Mouse (Mus musculus): ENCODE measurements around the gene Pdia5. TPM values are rescaled to one million over a fixed set of nuclear protein-coding genes. Genes with fewer than 3 reads are reported as not detected.

Gene Pdia5
- 1 to 10 TPM; 1.9 to 2.0 TPM for total RNA-seq (2021)
- long read RNA-seq, experiment 1, transcript Pdia5-201 (17 exons, 1,809 nt) = major isoform, 7 of 7 reads
- long read RNA-seq, experiment 1, partial matches to known transcripts = 0 of 7 reads
- long read RNA-seq, experiment 1, other reads (novel, unspliced or antisense) = 0 of 7 reads
- long read RNA-seq, experiment 2, partial matches to known transcripts = 0 of 2 reads
- long read RNA-seq, experiment 2, other reads (novel, unspliced or antisense) = 0 of 2 reads

GRCm38 (mm10) chr16:35490231-35491070, at the start of gene Pdia5:
Gene Pdia5, minus strand, starts transcription at chr16:35490873.
- peak; percentile 91 for DNase-seq (ENCODE audit: low spot score)

- no peak for DNase-seq (ENCODE audit: low spot score)
Observed at GRCm38 (mm10) chr16:35539041-35539440, 48.4 kb upstream of the Pdia5 start.

- DNase-seq (ENCODE audit: low spot score) = no peak
Observed at GRCm38 (mm10) chr16:35537651-35538050, 47.0 kb upstream of the Pdia5 start.

GRCm38 (mm10) chr16:35534630-35535029, 44.0 kb upstream of the Pdia5 start:
- no peak for DNase-seq (ENCODE audit: low spot score)

DNA sequence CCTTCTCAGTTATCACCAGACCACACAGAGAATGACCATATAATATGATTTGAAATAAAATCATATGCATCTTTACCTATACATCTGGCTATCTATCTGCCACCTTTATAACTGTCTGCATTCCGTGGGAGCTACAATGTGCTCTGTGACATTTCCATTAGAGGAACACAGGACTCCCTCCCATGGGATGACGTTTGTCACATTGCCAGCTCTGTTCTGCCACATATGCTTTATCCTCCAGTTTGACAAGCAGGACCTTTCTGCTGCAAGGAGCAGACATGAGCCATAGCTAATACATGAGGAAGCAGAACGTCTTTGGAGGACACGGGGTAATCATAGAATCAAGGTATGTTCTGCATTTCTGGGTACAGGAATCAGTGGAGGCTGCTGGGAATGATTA, 33.5 kb upstream of the Pdia5 start:
- no peak for DNase-seq (ENCODE audit: low spot score)

DNA sequence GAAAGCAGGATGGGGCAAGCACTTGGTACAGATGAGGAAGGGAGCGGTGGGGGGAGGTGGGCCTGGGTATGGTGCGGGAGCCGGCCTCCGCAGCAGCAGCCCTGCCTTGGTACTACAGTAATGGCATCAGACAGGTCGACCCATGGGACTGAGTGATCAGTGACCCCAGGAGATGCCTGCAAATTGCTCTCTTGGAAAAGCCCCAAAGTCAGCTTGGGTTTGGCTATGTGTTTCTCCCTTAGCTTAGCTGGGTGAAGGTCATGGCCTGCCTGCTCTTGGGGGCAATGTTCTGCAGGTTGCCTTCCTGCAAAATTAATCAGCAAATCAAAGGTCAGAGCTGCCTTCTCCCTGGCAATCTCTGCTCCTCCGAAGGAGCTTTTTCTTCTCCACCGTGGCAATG, 28.6 kb upstream of the Pdia5 start:
- no peak for DNase-seq (ENCODE audit: low spot score)

DNA sequence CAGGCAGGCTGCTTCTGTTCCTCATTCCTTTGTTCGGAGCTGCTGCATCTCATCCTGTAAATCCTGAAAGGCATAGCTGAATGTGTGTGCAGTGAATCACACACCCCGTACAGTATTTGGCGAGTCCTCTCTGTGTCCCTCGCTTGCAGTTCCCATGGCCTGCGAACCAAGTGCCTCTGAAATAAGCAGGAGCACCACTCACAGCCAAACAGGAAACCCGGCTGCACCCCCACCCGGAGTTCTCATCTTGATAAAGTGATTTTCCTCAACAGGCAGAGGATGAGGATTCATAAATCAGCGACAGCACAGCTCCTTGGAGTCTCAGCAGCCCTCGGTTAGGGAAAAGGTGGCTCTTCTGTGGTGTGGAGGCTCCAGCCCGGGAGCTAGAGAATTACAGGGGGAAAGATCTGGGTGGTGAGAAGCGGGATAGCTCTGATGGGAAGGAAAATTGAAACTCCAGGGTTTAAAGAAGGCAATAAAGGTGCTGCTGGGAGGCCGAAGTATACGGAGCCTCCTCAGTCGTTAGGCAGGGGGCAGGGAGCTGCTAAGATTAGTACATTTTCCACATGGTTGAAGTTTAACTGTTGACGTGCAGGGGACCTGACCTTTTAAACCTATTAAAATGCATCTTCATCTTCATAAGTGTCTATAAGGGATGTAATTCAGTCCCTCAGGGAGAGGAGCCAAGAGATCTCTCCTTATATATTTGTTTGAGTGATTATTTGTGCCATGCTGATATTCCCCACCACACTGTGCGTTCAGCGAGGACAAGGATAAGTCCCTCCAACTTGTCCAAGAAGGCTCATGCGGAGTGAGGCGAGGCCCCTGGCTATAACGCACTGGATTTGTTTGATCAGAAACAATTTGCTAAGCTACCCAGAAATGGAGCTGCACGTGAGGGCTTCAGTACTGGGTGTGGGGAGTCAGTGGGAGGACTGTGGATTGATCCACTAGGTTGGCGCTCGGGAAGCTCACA, 27.6 kb upstream of the Pdia5 start:
- DNase-seq (ENCODE audit: low spot score) = no peak

- no peak for DNase-seq (ENCODE audit: low spot score)
Observed at GRCm38 (mm10) chr16:35515977-35516612, 25.4 kb upstream of the Pdia5 start.

- no peak for DNase-seq (ENCODE audit: low spot score)
Observed at GRCm38 (mm10) chr16:35509331-35510070, 18.8 kb upstream of the Pdia5 start.

- DNase-seq (ENCODE audit: low spot score) = no peak
Observed at GRCm38 (mm10) chr16:35508581-35508980, 17.9 kb upstream of the Pdia5 start.

GRCm38 (mm10) chr16:35505786-35506185, 15.1 kb upstream of the Pdia5 start:
- no peak for DNase-seq (ENCODE audit: low spot score)

DNA sequence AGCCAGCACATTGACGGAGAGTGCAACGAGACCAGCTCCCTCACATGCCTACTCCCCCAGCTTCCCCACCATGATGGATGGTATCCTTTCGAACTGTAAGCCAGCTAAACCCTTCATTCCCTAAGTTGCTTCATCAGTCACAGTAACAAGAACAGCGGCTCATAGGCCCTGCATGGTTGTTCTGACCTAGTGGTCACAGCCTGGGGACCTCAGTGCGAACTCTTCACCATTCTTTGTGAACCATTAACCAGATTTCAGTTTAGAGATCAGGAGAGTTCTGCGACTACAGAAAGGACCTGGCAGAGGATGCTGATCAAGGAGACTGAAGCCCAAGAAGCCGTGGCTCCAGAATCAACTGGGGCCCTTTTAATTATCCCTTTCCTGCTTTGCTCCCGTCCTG, 13.6 kb upstream of the Pdia5 start:
- no peak for DNase-seq (ENCODE audit: low spot score)

DNA sequence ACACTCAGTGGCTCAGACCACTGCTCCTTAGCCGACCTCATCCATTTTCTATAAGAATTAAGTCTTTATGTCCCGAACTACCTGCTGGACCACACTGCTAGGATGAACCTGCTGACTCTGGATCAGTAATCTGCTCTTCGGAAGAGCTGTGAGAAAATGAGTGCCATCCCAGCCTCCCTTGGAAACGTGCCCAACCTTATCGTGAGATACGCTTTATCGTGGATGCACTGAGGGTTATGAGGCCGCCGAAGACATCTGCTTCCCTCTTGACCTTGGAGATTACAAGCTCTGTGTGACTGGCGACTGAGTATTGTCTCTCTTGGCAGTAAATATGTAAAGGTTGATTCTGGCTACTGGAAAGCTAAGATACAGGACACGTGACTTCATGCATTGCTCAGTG, 11.8 kb upstream of the Pdia5 start:
- DNase-seq (ENCODE audit: low spot score) = no peak

- no peak for DNase-seq (ENCODE audit: low spot score)
Observed at GRCm38 (mm10) chr16:35501106-35501760, 10.6 kb upstream of the Pdia5 start.

DNA sequence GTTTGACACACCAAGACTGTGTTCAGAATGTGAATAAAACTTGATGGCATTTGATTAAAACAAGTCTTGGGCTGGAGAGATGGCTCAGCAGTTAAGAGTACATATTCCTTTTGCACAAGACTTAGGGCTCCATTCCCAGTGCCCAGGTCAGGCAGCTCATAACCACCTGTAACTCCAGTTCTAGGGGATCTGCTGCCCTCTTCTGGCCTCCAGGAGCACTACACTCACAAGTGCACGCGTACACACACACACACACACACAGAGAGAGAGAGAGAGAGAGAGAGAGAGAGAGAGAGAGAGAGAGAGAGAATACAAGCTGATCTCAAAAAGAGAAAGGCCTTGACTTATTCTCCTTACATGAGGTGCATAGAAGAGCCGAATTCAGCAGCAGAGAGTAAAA, 9.7 kb upstream of the Pdia5 start:
- DNase-seq (ENCODE audit: low spot score) = no peak

DNA sequence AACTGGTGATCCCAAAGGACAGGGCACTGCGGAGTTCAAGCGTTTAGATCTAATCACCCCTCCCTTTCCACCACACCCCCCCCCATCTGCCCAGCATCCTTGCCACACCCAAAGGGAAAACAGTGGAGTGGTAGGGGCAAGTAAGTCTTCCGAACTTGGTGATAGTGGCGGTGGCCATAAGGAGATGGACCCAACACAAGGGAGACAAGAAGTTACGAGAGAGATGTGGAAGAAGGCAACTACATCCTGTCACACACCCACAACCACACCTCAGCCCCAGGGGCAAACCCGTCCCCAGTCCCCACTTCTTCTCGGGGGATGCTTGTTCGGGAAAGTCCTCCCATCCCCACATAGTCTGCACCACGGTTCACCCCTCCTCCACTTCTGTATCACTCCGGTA, 880 bp downstream of the Pdia5 start:
- no peak for DNase-seq (ENCODE audit: low spot score)

GRCm38 (mm10) chr16:35489066-35489718, 1.5 kb downstream of the Pdia5 start:
- no peak for DNase-seq (ENCODE audit: low spot score)

DNA sequence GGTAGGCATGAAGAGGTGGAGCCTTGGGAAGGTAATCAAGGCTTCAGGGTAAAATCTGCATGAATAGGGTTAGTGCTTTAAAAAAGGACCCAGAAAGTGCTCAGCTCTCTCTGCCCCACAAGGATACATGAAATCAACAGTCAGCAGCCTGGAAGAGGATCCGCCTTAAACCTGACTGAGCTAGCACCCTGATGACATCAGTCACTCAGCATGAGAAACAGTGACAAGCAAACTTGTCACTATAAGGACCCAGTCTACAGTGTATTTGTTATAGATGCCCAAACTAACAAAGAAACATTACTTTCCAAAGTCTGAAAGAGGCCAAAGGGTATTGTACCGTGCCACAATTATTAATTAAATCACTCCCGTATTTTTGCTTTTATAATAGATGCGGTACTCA, 2.9 kb downstream of the Pdia5 start:
- no peak for DNase-seq (ENCODE audit: low spot score)

- DNase-seq (ENCODE audit: low spot score) = no peak
Observed at GRCm38 (mm10) chr16:35487056-35487455, 3.6 kb downstream of the Pdia5 start.

DNA sequence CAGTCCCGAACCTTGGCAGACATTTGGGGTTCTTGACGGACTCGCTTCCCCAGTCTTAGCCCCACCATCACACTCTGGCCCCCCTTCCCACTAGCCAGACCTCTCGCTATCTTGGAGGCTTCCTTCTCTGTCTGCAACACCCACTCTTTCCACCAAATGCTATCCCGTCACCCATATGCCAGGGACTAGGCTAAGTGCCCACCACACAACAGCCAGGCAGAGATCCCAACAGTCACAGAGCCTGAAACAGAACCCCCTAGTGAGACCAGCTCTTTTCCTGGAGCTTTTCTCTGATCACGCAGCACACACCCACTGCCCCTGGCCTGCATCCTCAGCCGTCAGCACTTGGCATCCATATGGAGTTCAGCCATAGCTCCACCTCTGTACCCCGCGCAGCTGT, 5.0 kb downstream of the Pdia5 start:
- DNase-seq (ENCODE audit: low spot score) = no peak

Data from gastrocnemius, adult 18-20 months (tissue).